20 mouse cellular contexts compared by ENCODE assay signal in genomic region chr15:96985618-96986017, GRCm38 (mm10).
DNase-seq lines count a peak whose midpoint lies in the region; ATAC-seq and TF ChIP-seq lines count a peak whose summit lies in the region.
"Had no signal": no experiment of that assay in that cellular context is flagged by ENCODE, and none has a peak within 500 bp of the region (broad histone marks: within the 10 kb centered on the region; RNA-seq: fewer than 3 reads in every experiment).

No protein-coding gene starts in this region.

- WGBS in forebrain, postnatal 0 days, result 35% methylated on average over 8 of the region's 8 CpGs
- WGBS in forebrain, embryonic 10.5 days, result 72% methylated on average over 8 of the region's 8 CpGs
- 55% methylated on average over 8 of the region's 8 CpGs for WGBS in hindbrain, embryonic 15.5 days
- WGBS in hindbrain, embryonic 11.5 days, result 79% methylated on average over 8 of the region's 8 CpGs
- WGBS in hindbrain, postnatal 0 days, result 61% methylated on average over 8 of the region's 8 CpGs
- 63% methylated on average over 8 of the region's 8 CpGs for WGBS in lung, adult 2 months

- H3K4me2 ChIP-seq in forebrain, postnatal 0 days (ENCODE audit: low read depth), result no peak overlapping the region
- H3K4me2 ChIP-seq in hindbrain, embryonic 15.5 days, result no peak overlapping the region
- H3K4me2 ChIP-seq in hindbrain, embryonic 11.5 days (replicated peaks; ENCODE audit: low read depth, low read length), result no peak overlapping the region
- H3K4me2 ChIP-seq in hindbrain, postnatal 0 days (ENCODE audit: low read depth, low read length), result no peak overlapping the region
- H3K4me2 ChIP-seq: embryonic facial prominence, embryonic 12.5 days; forebrain, embryonic 12.5 days had no signal

- H3K9me3 ChIP-seq in forebrain, postnatal 0 days (ENCODE audit: low read length), result no peaks in the 10 kb centered on the region
- H3K9me3 ChIP-seq in forebrain, embryonic 10.5 days, result no peaks in the 10 kb centered on the region
- H3K9me3 ChIP-seq in hindbrain, embryonic 15.5 days, result no peaks in the 10 kb centered on the region
- H3K9me3 ChIP-seq in hindbrain, embryonic 11.5 days (ENCODE audit: control insufficient read depth, low read length), result no peaks in the 10 kb centered on the region
- H3K9me3 ChIP-seq in MEL (replicated peaks; ENCODE audit: insufficient read depth, low read length), result no peaks in the 10 kb centered on the region
- H3K9me3 ChIP-seq in hindbrain, postnatal 0 days (ENCODE audit: low read length), result no peaks in the 10 kb centered on the region
- H3K9me3 ChIP-seq: embryonic facial prominence, embryonic 12.5 days; forebrain, embryonic 12.5 days; heart, embryonic 10.5 days had no signal

- TF ChIP-seq POLR2A in MEL (IDR thresholded peaks at IDR 0.05; ENCODE audit: control insufficient read depth in 1 of 2, insufficient read depth in 1 of 2, low read depth in 1 of 2, low read length in 2 of 2, poor library complexity in 1 of 2), result no peak
- no peak for TF ChIP-seq POLR2A in lung, adult 2 months (IDR thresholded peaks at IDR 0.05; ENCODE audit: borderline replicate concordance, extremely low read depth, low read depth, low read length)

- no peak for TF ChIP-seq RAD21 in MEL (IDR thresholded peaks at IDR 0.05; ENCODE audit: low read depth, low read length)

- H3K4me3 ChIP-seq in forebrain, postnatal 0 days (ENCODE audit: low read depth, low read length), result no peak overlapping the region
- no peak overlapping the region for H3K4me3 ChIP-seq in forebrain, embryonic 10.5 days
- no peak overlapping the region for H3K4me3 ChIP-seq in hindbrain, embryonic 15.5 days
- no peak overlapping the region for H3K4me3 ChIP-seq in hindbrain, embryonic 11.5 days (ENCODE audit: low read depth, low read length)
- no peak overlapping the region for H3K4me3 ChIP-seq in MEL (ENCODE audit: control insufficient read depth in 1 of 2, insufficient read depth in 1 of 2, low read depth in 2 of 2, low read length in 2 of 2)
- H3K4me3 ChIP-seq in hindbrain, postnatal 0 days (ENCODE audit: low read length), result no peak overlapping the region
- no peak overlapping the region for H3K4me3 ChIP-seq in lung, adult 2 months (replicated peaks; ENCODE audit: extremely low read depth, low read depth, low read length)
- H3K4me3 ChIP-seq: embryonic facial prominence, embryonic 12.5 days; forebrain, embryonic 12.5 days; heart, embryonic 10.5 days had no signal

- H3K9ac ChIP-seq in forebrain, postnatal 0 days, result no peak overlapping the region
- no peak overlapping the region for H3K9ac ChIP-seq in hindbrain, embryonic 15.5 days
- no peak overlapping the region for H3K9ac ChIP-seq in hindbrain, embryonic 11.5 days (ENCODE audit: low read depth, low read length)
- no peak overlapping the region for H3K9ac ChIP-seq in MEL (ENCODE audit: control insufficient read depth, low read depth, low read length, poor library complexity, severe bottlenecking)
- H3K9ac ChIP-seq in hindbrain, postnatal 0 days (replicated peaks; ENCODE audit: low read length), result no peak overlapping the region
- H3K9ac ChIP-seq: embryonic facial prominence, embryonic 12.5 days; forebrain, embryonic 12.5 days had no signal

- H3K4me1 ChIP-seq in forebrain, postnatal 0 days (ENCODE audit: insufficient read depth), result no peaks in the 10 kb centered on the region
- no peaks in the 10 kb centered on the region for H3K4me1 ChIP-seq in forebrain, embryonic 10.5 days
- no peaks in the 10 kb centered on the region for H3K4me1 ChIP-seq in hindbrain, embryonic 15.5 days (replicated peaks)
- no peaks in the 10 kb centered on the region for H3K4me1 ChIP-seq in hindbrain, embryonic 11.5 days (replicated peaks; ENCODE audit: control insufficient read depth, insufficient read depth, low read length)
- no peaks in the 10 kb centered on the region for H3K4me1 ChIP-seq in MEL (ENCODE audit: control insufficient read depth in 1 of 2, insufficient read depth in 2 of 2, low read length in 2 of 2)
- H3K4me1 ChIP-seq in hindbrain, postnatal 0 days (ENCODE audit: insufficient read depth, low read length), result no peaks in the 10 kb centered on the region
- no peaks in the 10 kb centered on the region for H3K4me1 ChIP-seq in lung, adult 2 months (ENCODE audit: control insufficient read depth, insufficient read depth, low read length)
- H3K4me1 ChIP-seq: embryonic facial prominence, embryonic 12.5 days; forebrain, embryonic 12.5 days had no signal

- H3K36me3 ChIP-seq in forebrain, postnatal 0 days (ENCODE audit: insufficient read depth), result no peaks in the 10 kb centered on the region
- no peaks in the 10 kb centered on the region for H3K36me3 ChIP-seq in forebrain, embryonic 10.5 days (replicated peaks)
- H3K36me3 ChIP-seq in hindbrain, embryonic 15.5 days, result no peaks in the 10 kb centered on the region
- no peaks in the 10 kb centered on the region for H3K36me3 ChIP-seq in hindbrain, embryonic 11.5 days (ENCODE audit: control insufficient read depth, insufficient read depth, low read length)
- H3K36me3 ChIP-seq in MEL (ENCODE audit: control insufficient read depth in 1 of 2, insufficient read depth in 2 of 2, low read length in 2 of 2), result no peaks in the 10 kb centered on the region
- H3K36me3 ChIP-seq in hindbrain, postnatal 0 days (ENCODE audit: insufficient read depth, low read length), result no peaks in the 10 kb centered on the region
- H3K36me3 ChIP-seq: embryonic facial prominence, embryonic 12.5 days; forebrain, embryonic 12.5 days; heart, embryonic 10.5 days had no signal

- no peak for TF ChIP-seq EP300 in MEL (IDR thresholded peaks at IDR 0.05; ENCODE audit: low read depth in 1 of 2, low read length in 2 of 2)

- no peaks in the 10 kb centered on the region for H3K79me2 ChIP-seq in MEL (ENCODE audit: control insufficient read depth, insufficient read depth, low read length, poor library complexity)

- H3K27ac ChIP-seq in forebrain, postnatal 0 days (ENCODE audit: low read depth, low read length), result no peak overlapping the region
- H3K27ac ChIP-seq in forebrain, embryonic 10.5 days, result no peak overlapping the region
- H3K27ac ChIP-seq in hindbrain, embryonic 15.5 days (replicated peaks), result no peak overlapping the region
- no peak overlapping the region for H3K27ac ChIP-seq in hindbrain, embryonic 11.5 days (ENCODE audit: low read depth, low read length)
- no peak overlapping the region for H3K27ac ChIP-seq in MEL (ENCODE audit: control insufficient read depth, low read depth, low read length)
- H3K27ac ChIP-seq in hindbrain, postnatal 0 days, result no peak overlapping the region
- H3K27ac ChIP-seq: embryonic facial prominence, embryonic 12.5 days; forebrain, embryonic 12.5 days; heart, embryonic 10.5 days had no signal

- TF ChIP-seq CTCF in forebrain, postnatal 0 days (IDR thresholded peaks at IDR 0.05; ENCODE audit: low read depth), result no peak
- no peak for TF ChIP-seq CTCF in MEL (IDR thresholded peaks at IDR 0.05 in 2 of 3, conservative IDR thresholded peaks at IDR 0.05 in 1 of 3; ENCODE audit: control insufficient read depth in 1 of 3, insufficient read depth in 1 of 3, low read depth in 2 of 3, low read length in 3 of 3, poor library complexity in 1 of 3, severe bottlenecking in 1 of 3)
- TF ChIP-seq CTCF in hindbrain, postnatal 0 days (IDR thresholded peaks at IDR 0.05; ENCODE audit: low read depth), result no peak
- TF ChIP-seq CTCF in lung, adult 2 months (IDR thresholded peaks at IDR 0.05; ENCODE audit: insufficient read depth, low read length), result no peak

- DNase-seq in forebrain, postnatal 0 days, result no peak
- DNase-seq in forebrain, embryonic 10.5 days (ENCODE audit: extremely low spot score, low spot score), result no peak
- DNase-seq in hindbrain, embryonic 11.5 days (ENCODE audit: low spot score), result no peak
- no peak for DNase-seq in MEL (ENCODE audit: low read depth, low spot score)
- DNase-seq in hindbrain, postnatal 0 days (ENCODE audit: low spot score), result peak; percentile 50
- DNase-seq in cerebellum, adult 9-11 months, result no peak
- no peak for DNase-seq in lung, adult 2 months
- DNase-seq: adrenal gland, postnatal 14 days; cerebellum, adult 18-20 months; cerebellum, postnatal 14 days; gastrocnemius, postnatal 36 days; heart, adult 18-20 months; heart, postnatal 10 days; kidney, adult 11 months had no signal

- 0 out of 2 replicates have a peak, but pooled peaks have one; percentile 18 for ATAC-seq in forebrain, postnatal 0 days
- ATAC-seq in hindbrain, embryonic 15.5 days (ENCODE audit: low FRiP score, low read depth), result peak; percentile 48; the same call in 1 of the 2 replicates
- ATAC-seq in hindbrain, embryonic 11.5 days (ENCODE audit: low FRiP score), result no peak
- peak; percentile 55; the same call in 1 of the 2 replicates for ATAC-seq in hindbrain, postnatal 0 days
- ATAC-seq: activated CD4-positive, CD25-positive, alpha-beta regulatory T cell, adult 4 months; Patski had no signal

- H3K27me3 ChIP-seq in forebrain, postnatal 0 days (ENCODE audit: insufficient read depth, low read length), result no peaks in the 10 kb centered on the region
- H3K27me3 ChIP-seq in forebrain, embryonic 10.5 days (ENCODE audit: poor library complexity, severe bottlenecking), result no peaks in the 10 kb centered on the region
- H3K27me3 ChIP-seq in hindbrain, embryonic 15.5 days, result no peaks in the 10 kb centered on the region
- H3K27me3 ChIP-seq in hindbrain, embryonic 11.5 days (ENCODE audit: control insufficient read depth, insufficient read depth, low read length), result no peaks in the 10 kb centered on the region
- H3K27me3 ChIP-seq in MEL (ENCODE audit: control insufficient read depth in 1 of 2, insufficient read depth in 2 of 2, low read length in 2 of 2), result no peaks in the 10 kb centered on the region
- H3K27me3 ChIP-seq in hindbrain, postnatal 0 days (ENCODE audit: insufficient read depth, low read length), result no peaks in the 10 kb centered on the region
- H3K27me3 ChIP-seq: embryonic facial prominence, embryonic 12.5 days; forebrain, embryonic 12.5 days; Patski had no signal

TF ChIP-seq in MEL, 35 proteins besides CTCF, POLR2A, EP300 and RAD21:
- TF ChIP-seq MAX (IDR thresholded peaks at IDR 0.05; ENCODE audit: low read length) (0 out of 2 replicates have a peak, but pooled peaks have one; percentile 25), TBP (IDR thresholded peaks at IDR 0.05; ENCODE audit: low read depth, low read length) (no peak)
TF ChIP-seq in MEL: peak in this region for 1.
